Mouse (Mus musculus): Measurements from ENCODE around the gene Rabepk.
"Not testable (repeated sequence)": the region's sequence is repeated elsewhere in the genome, so short reads cannot be mapped to it uniquely, and the experiment has no call there.

Gene Rabepk

GRCm38 (mm10) chr2:34804815-34805214, 5.1 kb upstream of the Rabepk start:
- no peak for DNase-seq (ENCODE audit: extremely low read depth, low read depth)

GRCm38 (mm10) chr2:34804172-34804571, 4.5 kb upstream of the Rabepk start:
- DNase-seq (ENCODE audit: extremely low read depth, low read depth) = no peak

- no peak for DNase-seq (ENCODE audit: extremely low read depth, low read depth)
These were observed 4.0 kb upstream of the Rabepk start for GRCm38 (mm10) chr2:34803746-34804145.

- DNase-seq (ENCODE audit: extremely low read depth, low read depth) = peak; percentile 57
These were observed 3.0 kb upstream of the Rabepk start for GRCm38 (mm10) chr2:34802565-34803245.

- DNase-seq (ENCODE audit: extremely low read depth, low read depth) = peak; percentile 99
These were observed 2.1 kb upstream of the Rabepk start for GRCm38 (mm10) chr2:34801516-34802482.

- no peak for DNase-seq (ENCODE audit: extremely low read depth, low read depth)
These were observed 659 bp upstream of the Rabepk start for GRCm38 (mm10) chr2:34800371-34800770.

- DNase-seq (ENCODE audit: extremely low read depth, low read depth) = no peak
These were observed 4.3 kb downstream of the Rabepk start for GRCm38 (mm10) chr2:34795426-34795825.

GRCm38 (mm10) chr2:34794511-34794910, 5.2 kb downstream of the Rabepk start:
- no peak for DNase-seq (ENCODE audit: extremely low read depth, low read depth)

- not testable (repeated sequence) for DNase-seq (ENCODE audit: extremely low read depth, low read depth)
These were observed 7.2 kb downstream of the Rabepk start for GRCm38 (mm10) chr2:34792543-34792942.

GRCm38 (mm10) chr2:34790282-34790681, 9.4 kb downstream of the Rabepk start:
- no peak for DNase-seq (ENCODE audit: extremely low read depth, low read depth)

- DNase-seq (ENCODE audit: extremely low read depth, low read depth) = no peak
These were observed 15.6 kb downstream of the Rabepk start for GRCm38 (mm10) chr2:34784085-34784484.

- DNase-seq (ENCODE audit: extremely low read depth, low read depth) = peak; percentile 99
These were observed 16.4 kb downstream of the Rabepk start for GRCm38 (mm10) chr2:34783064-34784020.

GRCm38 (mm10) chr2:34777237-34777868, 22.4 kb downstream of the Rabepk start:
- no peak for DNase-seq (ENCODE audit: extremely low read depth, low read depth)

- DNase-seq (ENCODE audit: extremely low read depth, low read depth) = no peak
These were observed 25.2 kb downstream of the Rabepk start for GRCm38 (mm10) chr2:34774493-34774892.

GRCm38 (mm10) chr2:34773673-34774072, 26.0 kb downstream of the Rabepk start:
- no peak for DNase-seq (ENCODE audit: extremely low read depth, low read depth)

- DNase-seq (ENCODE audit: extremely low read depth, low read depth) = no peak
These were observed 27.2 kb downstream of the Rabepk start for GRCm38 (mm10) chr2:34772252-34773235.

- peak; percentile 100 for DNase-seq (ENCODE audit: extremely low read depth, low read depth)
These were observed 28.1 kb downstream of the Rabepk start, which contains the start of gene Hspa5 for GRCm38 (mm10) chr2:34771368-34772226. Gene Hspa5, plus strand, starts transcription at chr2:34771970.

- DNase-seq (ENCODE audit: extremely low read depth, low read depth) = no peak
These were observed 28.8 kb downstream of the Rabepk start for GRCm38 (mm10) chr2:34770951-34771350.
